Mouse (Mus musculus) stomach, postnatal 0 days (tissue): ENCODE results near the gene Actr1a.

Experiments
- CTCF ChIP-seq: IDR thresholded peaks from 2 replicates; pipeline ENCODE4 v1.5.1; 2016; ENCODE audit warnings: antibody characterized with exemption, low read depth, mild to moderate bottlenecking, moderate library complexity
- EP300 ChIP-seq: optimal IDR thresholded peaks from 2 replicates; pipeline ENCODE3; 2016; ENCODE audit warnings: antibody characterized with exemption

DNA sequence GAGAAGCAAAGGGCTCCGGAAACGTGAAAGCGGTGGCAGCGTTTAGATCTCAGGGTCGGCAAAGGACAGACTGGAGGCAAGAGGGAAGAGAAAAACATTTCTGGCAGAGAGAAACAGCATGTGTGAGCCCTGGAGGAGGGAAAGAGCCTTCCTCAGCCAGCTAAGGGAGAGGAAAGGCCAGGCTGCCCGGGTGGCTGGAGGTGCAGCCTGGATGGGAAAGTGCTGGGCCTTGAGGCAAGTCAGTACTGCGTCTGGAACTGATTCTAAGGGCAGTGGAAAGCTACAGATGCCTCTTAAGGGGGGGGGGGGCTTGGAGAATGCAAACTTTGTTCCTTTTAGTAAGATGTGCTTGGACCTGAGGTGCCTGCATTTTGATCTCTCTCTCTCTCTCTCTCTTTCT lies 38.2 kb upstream of the Actr1a start:
- no peak for TF ChIP-seq CTCF
- no peak for TF ChIP-seq EP300
